Comparison of ENCODE assay signal across 8 mouse cellular contexts in genomic region chr12:83687934-83688315, GRCm38 (mm10). TPM values are rescaled to one million over a fixed set of nuclear protein-coding genes. Genes with fewer than 3 reads are reported as not detected.
DNase-seq lines count a peak whose midpoint lies in the region; ATAC-seq and TF ChIP-seq lines count a peak whose summit lies in the region.

Gene Psen1 (plus strand): TSS chr12:83688152.

- TF ChIP-seq CTCF in bone marrow, adult 2 months (IDR thresholded peaks at IDR 0.05; ENCODE audit: control insufficient read depth, insufficient read depth, low read length), result no peak

- WGBS in bone marrow, adult 2 months, result under 1% methylated on average over 38 of the region's 38 CpGs
- WGBS in embryonic facial prominence, embryonic 15.5 days, result 0% methylated on average over 38 of the region's 38 CpGs
- under 1% methylated on average over 38 of the region's 38 CpGs for WGBS in kidney, embryonic 14.5 days
- under 1% methylated on average over 38 of the region's 38 CpGs for WGBS in limb, embryonic 15.5 days

- peak; percentile 94 for DNase-seq in 416B (ENCODE audit: low read depth)
- peak; percentile 92 to 95 for DNase-seq in heart, adult 9 months (ENCODE audit: low spot score in 2 of 2)
- DNase-seq in monocyte, adult 2 months (ENCODE audit: low read depth in 1 of 2, low spot score in 2 of 2), result peak; percentile 90 to 92
- DNase-seq in spleen, postnatal 36 days (ENCODE audit: low spot score in 2 of 2), result peak; percentile 93 to 94

- peak within 1 kb of the TSS; percentile 94 for H3K27ac ChIP-seq in bone marrow, adult 2 months (ENCODE audit: control insufficient read depth, insufficient read depth, low read depth, low read length, poor library complexity)
- H3K27ac ChIP-seq in embryonic facial prominence, embryonic 15.5 days (replicated peaks), result peak within 1 kb of the TSS; percentile 96
- peak within 1 kb of the TSS; percentile 91 for H3K27ac ChIP-seq in kidney, embryonic 14.5 days (ENCODE audit: low read depth, low read length)
- H3K27ac ChIP-seq in limb, embryonic 15.5 days, result peak within 1 kb of the TSS; percentile 95

- H3K9me3 ChIP-seq in embryonic facial prominence, embryonic 15.5 days (replicated peaks), result no peaks in the 10 kb centered on the region
- no peaks in the 10 kb centered on the region for H3K9me3 ChIP-seq in kidney, embryonic 14.5 days (ENCODE audit: control insufficient read depth, low read length)
- H3K9me3 ChIP-seq in limb, embryonic 15.5 days, result no peaks in the 10 kb centered on the region

- no peaks in the 10 kb centered on the region; the same call in none of the 2 replicates for H3K4me1 ChIP-seq in bone marrow, adult 2 months (ENCODE audit: control insufficient read depth, insufficient read depth, low read length)
- H3K4me1 ChIP-seq in embryonic facial prominence, embryonic 15.5 days, result peaks cover 16% of the 10 kb centered on the region; the same call in 1 of the 2 replicates
- peaks cover 17% of the 10 kb centered on the region; the same call in 1 of the 2 replicates for H3K4me1 ChIP-seq in kidney, embryonic 14.5 days (ENCODE audit: control insufficient read depth, insufficient read depth, low read length)
- H3K4me1 ChIP-seq in limb, embryonic 15.5 days, result peaks cover 20% of the 10 kb centered on the region

- peak within 1 kb of the TSS; percentile 88 for H3K4me3 ChIP-seq in bone marrow, adult 2 months (replicated peaks; ENCODE audit: control insufficient read depth, low read depth, low read length)
- peak within 1 kb of the TSS; percentile 98 for H3K4me3 ChIP-seq in embryonic facial prominence, embryonic 15.5 days (replicated peaks)
- peak within 1 kb of the TSS; percentile 95 for H3K4me3 ChIP-seq in kidney, embryonic 14.5 days (ENCODE audit: low read length)
- peak within 1 kb of the TSS; percentile 99 for H3K4me3 ChIP-seq in limb, embryonic 15.5 days

- peak within 1 kb of the TSS; percentile 90 for H3K9ac ChIP-seq in embryonic facial prominence, embryonic 15.5 days
- H3K9ac ChIP-seq in kidney, embryonic 14.5 days (ENCODE audit: low read depth, low read length), result peak within 1 kb of the TSS; percentile 87
- peak within 1 kb of the TSS; percentile 85 for H3K9ac ChIP-seq in limb, embryonic 15.5 days

- peak; percentile 90; the same call in 1 of the 2 replicates for TF ChIP-seq POLR2A in bone marrow, adult 2 months (IDR thresholded peaks at IDR 0.05; ENCODE audit: borderline replicate concordance, control insufficient read depth, low read depth, low read length)

- H3K36me3 ChIP-seq in embryonic facial prominence, embryonic 15.5 days, result 0 out of 2 replicates have a peak, but pooled peaks cover 8% of the 10 kb centered on the region
- peaks cover 5% of the 10 kb centered on the region; the same call in 1 of the 2 replicates for H3K36me3 ChIP-seq in kidney, embryonic 14.5 days (ENCODE audit: control insufficient read depth, insufficient read depth, low read length)
- peaks cover 5% of the 10 kb centered on the region for H3K36me3 ChIP-seq in limb, embryonic 15.5 days

- peak; percentile 98 for ATAC-seq in embryonic facial prominence, embryonic 15.5 days (ENCODE audit: insufficient number of reproducible peaks, low FRiP score, low TSS enrichment, low read depth)
- ATAC-seq in kidney, embryonic 14.5 days (ENCODE audit: low FRiP score, low TSS enrichment), result peak; percentile 98
- peak; percentile 97 for ATAC-seq in limb, embryonic 15.5 days (ENCODE audit: insufficient number of reproducible peaks, low FRiP score, low TSS enrichment, low read depth)

- H3K4me2 ChIP-seq in embryonic facial prominence, embryonic 15.5 days (replicated peaks), result peak within 1 kb of the TSS; percentile 50
- H3K4me2 ChIP-seq in kidney, embryonic 14.5 days (replicated peaks; ENCODE audit: low read depth, low read length), result peak within 1 kb of the TSS; percentile 75
- H3K4me2 ChIP-seq in limb, embryonic 15.5 days, result peak within 1 kb of the TSS; percentile 68

- H3K27me3 ChIP-seq in embryonic facial prominence, embryonic 15.5 days, result no peaks in the 10 kb centered on the region
- H3K27me3 ChIP-seq in kidney, embryonic 14.5 days (ENCODE audit: control insufficient read depth, insufficient read depth, low read length), result no peaks in the 10 kb centered on the region
- no peaks in the 10 kb centered on the region for H3K27me3 ChIP-seq in limb, embryonic 15.5 days

RNA-seq across cellular contexts. Expression of gene Psen1, which starts in this region (rescaled TPM):
- polyA plus RNA-seq in bone marrow, adult 2 months (2011; ENCODE audit: insufficient read depth, insufficient read length, low replicate concordance, missing spikeins), result 15.1 and 40.3 TPM in 2 replicates
- polyA plus RNA-seq in embryonic facial prominence, embryonic 15.5 days (2015; fragmentation: Nextera tagmentation; extraction: Ambion mirVana), result 67.8 and 72.3 TPM in 2 replicates
- 43.2 and 72.9 TPM in 2 replicates for polyA plus RNA-seq in kidney, embryonic 14.5 days (2014; fragmentation: Nextera tagmentation; extraction: Ambion mirVana)
- 85.6 and 86.0 TPM in 2 replicates for polyA plus RNA-seq in limb, embryonic 15.5 days (2015; fragmentation: Nextera tagmentation; extraction: Ambion mirVana)

Comparison
In these comparisons a context has a peak if more than half of its experiments do, and no peak if none do; other contexts are left out.
1. Peak in every context shown above with its lines: DNase-seq, ATAC-seq, H3K4me3 ChIP-seq and H3K27ac ChIP-seq.